ENCODE assay signal across 14 mouse cellular contexts in the genomic region with DNA sequence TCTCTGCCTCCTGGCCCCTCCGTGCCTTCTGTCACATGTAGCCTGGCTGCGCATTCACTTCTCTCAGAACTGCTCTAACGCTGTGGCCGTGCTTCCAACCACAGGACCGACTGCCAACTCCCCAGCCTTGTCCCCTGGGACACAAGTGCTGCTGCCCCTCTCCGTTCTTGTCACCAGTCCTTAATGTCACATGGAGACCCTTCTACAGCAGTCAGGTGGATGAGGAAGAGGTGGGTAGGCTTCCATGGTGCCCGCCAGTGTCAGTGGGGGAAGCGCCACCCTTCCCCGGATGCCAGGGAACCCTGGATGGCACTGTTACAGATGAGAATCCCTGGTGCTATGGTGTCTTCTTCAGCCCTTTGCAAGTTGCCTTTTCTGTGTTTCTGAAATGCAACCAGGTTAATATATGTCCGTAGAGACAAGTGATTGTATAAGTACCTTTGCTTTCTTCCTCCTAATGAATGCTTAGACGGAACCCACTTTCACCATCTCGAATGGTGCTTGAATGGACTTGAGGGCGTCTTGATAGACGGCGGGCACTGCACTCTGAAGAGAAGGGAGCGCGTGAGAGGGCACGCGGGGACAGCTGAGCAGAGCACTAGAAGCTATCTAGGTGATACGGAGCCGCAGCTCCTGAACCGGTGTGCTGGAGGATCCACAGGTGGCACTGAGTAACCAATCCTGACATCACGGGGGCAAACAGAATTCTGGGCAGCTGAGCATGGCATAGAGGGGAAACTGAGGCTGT. TPM values are rescaled to one million over a fixed set of nuclear protein-coding genes. Genes with fewer than 3 reads are reported as not detected.
A peak's percentile ranks its signal among the peaks of the same experiment; 100 is the strongest.
DNase-seq lines count a peak whose midpoint lies in the region; TF ChIP-seq lines count a peak whose summit lies in the region.
"Had no signal": no experiment of that assay in that cellular context is flagged by ENCODE, and none has a peak within 500 bp of the region (broad histone marks: within the 10 kb centered on the region; RNA-seq: fewer than 3 reads in every experiment).

No protein-coding gene starts in this region.

- no peak for TF ChIP-seq CTCF in lung, adult 2 months (IDR thresholded peaks at IDR 0.05; ENCODE audit: insufficient read depth, low read length)

- WGBS in lung, adult 2 months = 76% methylated on average over 23 of the region's 23 CpGs

- no peak for TF ChIP-seq POLR2A in lung, adult 2 months (IDR thresholded peaks at IDR 0.05; ENCODE audit: borderline replicate concordance, extremely low read depth, low read depth, low read length)

- H3K4me1 ChIP-seq in lung, adult 2 months (ENCODE audit: control insufficient read depth, insufficient read depth, low read length) = peaks cover 20% of the 10 kb centered on the region
- H3K4me1 ChIP-seq: embryonic facial prominence, embryonic 10.5 days; hindbrain, embryonic 12.5 days had no signal

- intact Hi-C loops in heart, postnatal 14 days (cut with DNase I) = no loop called here

- no peak overlapping the region for H3K4me3 ChIP-seq in lung, adult 2 months (replicated peaks; ENCODE audit: extremely low read depth, low read depth, low read length)
- H3K4me3 ChIP-seq: embryonic facial prominence, embryonic 10.5 days; heart, embryonic 13.5 days; hindbrain, embryonic 12.5 days had no signal

- peak; percentile 90 for DNase-seq in heart, adult 11 months
- DNase-seq in heart, postnatal 14 days = no peak
- DNase-seq in lung, adult 18-20 months = peak; percentile 58 to 61
- DNase-seq in lung, adult 2 months = no peak
- DNase-seq in lung, postnatal 10 days = peak; percentile 30
- DNase-seq in cerebellum, adult 9-10 months = no peak
- DNase-seq in testis, postnatal 10 days (ENCODE audit: low spot score) = no peak
- DNase-seq: adrenal gland, postnatal 25 days; cerebellum, adult 18-20 months; cerebellum, postnatal 10 days; gastrocnemius, postnatal 36 days had no signal

RNA-seq across cellular contexts. Expression of gene Ttc23, which starts 45.8 kb away (rescaled TPM):
- total RNA-seq in heart, postnatal 14 days (2021) = 10 to 100 TPM; 21.9 to 22.0 TPM
- polyA plus RNA-seq in lung, adult 2 months (2012; rRNA removed) = 4.6 and 10.0 TPM in 2 replicates

RNA-seq across cellular contexts. Expression of gene Lrrc28, which starts 47.9 kb away (rescaled TPM):
- total RNA-seq in heart, postnatal 14 days (2021) = 10 to 100 TPM; 15.5 TPM
- 18.9 and 25.4 TPM in 2 replicates for polyA plus RNA-seq in lung, adult 2 months (2012; rRNA removed)

Comparison
In these comparisons a context has a peak if more than half of its experiments do, and no peak if none do; other contexts are left out.
1. DNase-seq: peak in heart, adult 11 months (single experiment), lung, adult 18-20 months (2 of 2) and lung, postnatal 10 days (single experiment); none in heart, postnatal 14 days (0 of 2), lung, adult 2 months (single experiment), cerebellum, adult 9-10 months (single experiment) and testis, postnatal 10 days (single experiment).